Mouse (Mus musculus): Measurements from ENCODE around the gene Mcf2l.

Mcf2l gene

DNA sequence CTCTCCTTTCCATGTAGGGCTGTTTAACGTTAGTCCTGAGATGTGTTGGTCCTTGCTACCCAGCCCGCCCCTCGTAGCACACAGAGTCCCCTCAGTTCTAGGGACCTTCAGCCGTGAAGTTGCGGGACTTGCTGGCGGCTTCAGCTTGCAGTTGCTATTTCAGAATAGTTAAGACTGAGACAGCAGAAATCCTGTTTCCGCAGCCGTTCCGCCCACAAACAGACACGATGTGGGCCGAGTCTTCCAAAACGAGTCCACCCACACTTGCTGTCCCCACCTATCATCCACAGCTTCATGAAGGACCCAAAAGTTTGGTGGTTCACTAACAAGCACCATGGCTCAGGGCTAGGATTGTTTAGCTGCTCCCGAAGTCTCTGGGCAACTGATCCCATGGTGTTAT, 111.7 kb downstream of the Mcf2l start:
- no peak for DNase-seq (ENCODE audit: low read depth in 1 of 2, low spot score in 2 of 2)

DNA sequence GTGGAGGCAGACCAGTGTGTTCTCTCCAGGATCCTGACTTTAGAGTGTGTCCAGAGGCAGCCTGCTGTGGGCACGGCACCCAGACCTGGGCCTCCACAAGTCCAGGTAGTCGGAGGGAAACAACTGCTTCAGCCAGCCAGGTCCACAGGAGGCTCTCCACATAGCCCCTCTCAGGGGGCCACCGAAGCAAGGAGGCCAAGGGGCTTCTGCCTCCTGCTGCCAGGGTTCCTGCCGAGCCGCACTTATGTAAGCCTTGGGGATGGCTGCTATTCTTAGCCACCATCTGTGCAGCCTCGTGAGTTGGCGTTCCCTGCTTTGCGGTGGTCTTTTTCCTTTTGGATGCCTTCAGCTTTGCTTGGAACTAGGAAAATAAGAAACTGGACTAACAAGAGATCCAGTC, 114.0 kb downstream of the Mcf2l start:
- DNase-seq (ENCODE audit: low read depth in 1 of 2, low spot score in 2 of 2), result no peak

DNA sequence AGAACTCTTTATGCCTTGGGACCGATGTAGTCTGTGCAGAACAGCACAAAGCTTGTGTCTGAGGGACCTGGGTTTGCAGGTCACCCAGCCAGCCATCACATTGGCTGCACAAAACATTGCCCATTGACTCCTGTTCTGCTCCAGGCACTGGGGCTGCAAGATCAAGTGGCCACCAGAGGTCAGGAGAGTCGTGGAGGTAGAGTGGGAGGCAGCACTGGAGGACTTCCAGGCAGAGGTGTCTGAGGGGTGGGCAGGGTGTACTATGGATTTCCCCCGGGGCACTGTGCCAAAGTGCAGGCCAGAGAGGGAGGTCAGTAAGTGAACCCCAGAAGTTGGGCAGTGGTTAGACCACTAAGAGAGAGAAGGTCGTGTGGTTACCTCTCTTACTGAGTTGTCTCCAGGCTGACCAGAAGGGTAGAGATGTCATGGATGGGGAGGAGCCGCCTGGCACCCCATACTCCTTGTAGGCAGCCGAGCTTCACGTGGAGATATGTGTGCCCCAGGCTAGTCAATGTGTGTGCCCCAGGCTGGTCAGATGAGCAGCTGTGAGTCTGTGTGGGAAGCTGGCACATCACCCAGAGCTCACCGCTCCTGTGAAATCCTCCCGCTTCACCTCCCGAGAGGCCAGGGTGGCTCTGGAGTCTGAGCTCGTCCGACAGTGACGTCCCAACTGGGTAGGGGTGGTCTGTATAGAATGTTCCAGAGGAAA, 115.3 kb downstream of the Mcf2l start:
- DNase-seq (ENCODE audit: low read depth in 1 of 2, low spot score in 2 of 2), result no peak

DNA sequence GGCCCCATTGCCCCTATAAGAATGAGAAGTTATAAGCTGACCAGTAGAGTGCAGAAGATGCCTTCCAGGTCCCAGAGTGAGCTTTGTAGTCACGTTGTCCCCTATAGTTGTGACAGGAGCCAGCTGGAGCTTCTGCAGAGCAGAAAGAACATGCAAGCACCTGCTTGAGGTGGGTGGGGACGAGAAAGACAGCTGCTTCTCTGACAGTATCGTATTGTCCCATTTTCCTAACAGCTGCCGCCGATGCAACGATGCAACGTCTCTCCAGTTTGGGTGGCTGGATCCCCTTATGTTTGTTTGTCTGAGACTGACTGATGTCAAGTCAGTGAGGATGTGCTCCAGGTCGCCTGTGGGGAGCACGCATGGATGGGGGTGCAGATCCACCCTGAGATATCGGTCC, 117.8 kb downstream of the Mcf2l start:
- DNase-seq (ENCODE audit: low read depth in 1 of 2, low spot score in 2 of 2), result no peak

DNA sequence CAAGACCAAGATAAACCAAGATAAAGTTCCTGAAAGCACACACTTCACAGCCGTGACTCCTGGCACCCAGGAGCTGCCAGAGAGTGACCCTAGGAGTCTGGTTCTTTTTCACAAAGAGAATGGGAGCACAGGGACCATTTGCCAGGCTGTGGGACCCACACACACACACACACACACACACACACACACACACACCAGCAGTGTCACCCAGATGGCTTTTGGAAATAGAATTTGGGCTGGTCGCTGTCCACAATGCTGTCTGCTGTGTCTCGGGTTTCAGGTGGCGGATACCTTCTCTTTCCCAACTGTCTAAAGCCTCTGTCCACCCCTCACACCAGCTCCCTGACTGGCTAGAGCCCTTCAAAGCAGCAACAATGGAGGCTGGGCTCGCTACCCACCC, 120.9 kb downstream of the Mcf2l start:
- DNase-seq (ENCODE audit: low read depth in 1 of 2, low spot score in 2 of 2), result no peak

DNA sequence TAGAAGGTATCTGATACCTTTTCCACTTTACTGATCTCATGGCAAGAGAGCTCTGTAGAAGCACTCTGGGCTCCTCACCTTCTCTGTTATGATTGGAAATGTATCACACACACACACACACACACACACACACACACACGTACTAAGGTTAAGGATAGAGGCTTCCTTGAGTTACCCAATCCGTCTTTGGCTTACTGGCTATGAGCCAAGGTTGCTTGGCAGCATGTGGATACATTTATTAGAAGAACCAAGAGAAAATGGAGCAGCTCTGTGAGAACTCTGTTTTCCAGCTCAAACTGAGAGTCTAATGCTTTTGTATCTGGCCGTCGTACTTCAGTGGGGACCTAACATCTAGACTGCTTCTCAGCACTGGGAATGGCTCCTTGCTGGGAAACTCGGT, 121.9 kb downstream of the Mcf2l start:
- DNase-seq (ENCODE audit: low read depth in 1 of 2, low spot score in 2 of 2), result no peak

DNA sequence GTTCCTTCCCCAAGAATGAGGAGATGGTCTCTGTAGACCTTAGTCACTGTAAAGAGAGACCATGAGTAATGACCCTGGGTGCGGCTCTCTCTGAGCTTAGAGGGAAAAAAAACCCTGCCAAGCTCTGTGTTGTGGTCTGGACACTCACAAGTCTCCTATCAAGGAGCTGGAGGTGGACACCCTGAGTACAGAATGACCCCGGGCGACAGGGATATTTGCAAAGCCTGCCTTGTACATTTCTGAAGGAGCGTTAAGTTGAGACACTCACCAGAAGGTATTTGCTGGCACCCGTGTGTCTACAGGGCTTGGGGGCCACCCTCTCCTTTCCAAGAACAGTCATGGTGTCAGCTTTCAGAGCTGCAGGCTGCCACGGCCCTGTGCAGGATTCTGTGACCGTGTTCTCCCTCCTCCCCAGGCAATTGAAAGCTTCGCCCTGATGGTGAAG, 123.2 kb downstream of the Mcf2l start:
- DNase-seq (ENCODE audit: low read depth in 1 of 2, low spot score in 2 of 2), result no peak

DNA sequence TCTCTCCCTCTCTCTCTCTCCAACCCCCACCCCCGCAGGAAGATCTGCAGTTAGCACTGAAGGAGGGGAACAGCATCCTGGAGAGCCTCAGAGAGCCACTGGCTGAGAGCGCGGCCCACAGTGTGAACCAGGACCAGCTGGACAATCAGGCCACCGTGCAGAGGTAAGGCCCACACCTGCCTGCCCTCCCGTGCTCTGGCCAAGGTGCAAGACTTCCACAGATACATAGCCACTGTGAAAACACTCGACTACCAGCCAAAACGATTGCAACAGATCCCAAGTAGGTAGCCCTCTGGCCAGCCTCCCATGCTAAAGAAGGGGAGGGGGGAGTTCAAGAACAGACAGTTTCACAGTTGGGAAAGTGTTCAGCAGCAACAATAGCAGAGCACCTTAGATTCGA, 124.7 kb downstream of the Mcf2l start:
- DNase-seq (ENCODE audit: low read depth in 1 of 2, low spot score in 2 of 2), result no peak

DNA sequence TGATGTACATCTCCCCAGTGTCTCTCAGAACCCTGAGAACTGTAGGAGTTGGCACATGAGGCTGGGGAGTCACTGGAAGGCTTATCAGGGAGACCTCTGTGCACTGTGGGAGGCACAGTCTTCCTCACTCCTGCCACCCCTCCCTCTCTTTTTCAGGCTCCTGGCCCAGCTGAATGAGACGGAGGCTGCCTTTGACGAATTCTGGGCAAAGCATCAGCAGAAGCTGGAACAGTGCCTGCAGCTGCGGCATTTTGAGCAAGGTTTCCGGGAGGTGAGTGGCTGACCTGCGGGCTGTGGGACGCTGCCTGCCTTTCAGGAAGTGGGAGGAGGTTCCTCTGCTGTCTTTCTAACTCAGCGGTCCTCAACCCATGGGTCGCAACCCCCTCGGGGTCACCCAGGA, 126.2 kb downstream of the Mcf2l start:
- DNase-seq (ENCODE audit: low read depth in 1 of 2, low spot score in 2 of 2), result no peak

DNA sequence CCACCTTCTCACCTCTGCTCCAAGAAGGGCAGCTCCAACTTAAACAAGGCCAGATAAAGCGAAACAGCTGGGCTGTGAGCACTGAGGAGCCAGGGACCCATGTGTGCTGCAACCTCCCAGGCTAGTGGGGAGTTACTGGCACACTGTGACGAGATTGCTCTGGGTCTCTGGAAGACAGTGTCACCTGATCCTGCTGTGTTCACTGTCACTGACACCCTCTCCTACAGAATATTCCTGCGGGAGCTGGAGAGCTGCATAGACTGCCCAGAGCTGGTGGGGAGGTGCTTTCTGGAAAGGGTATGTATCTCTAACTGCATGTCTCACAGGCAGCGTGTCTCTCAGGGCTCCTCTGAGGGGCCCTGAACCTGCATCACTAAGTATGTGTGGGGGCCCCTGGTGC, 133.9 kb downstream of the Mcf2l start:
- no peak for DNase-seq (ENCODE audit: low read depth in 1 of 2, low spot score in 2 of 2)

DNA sequence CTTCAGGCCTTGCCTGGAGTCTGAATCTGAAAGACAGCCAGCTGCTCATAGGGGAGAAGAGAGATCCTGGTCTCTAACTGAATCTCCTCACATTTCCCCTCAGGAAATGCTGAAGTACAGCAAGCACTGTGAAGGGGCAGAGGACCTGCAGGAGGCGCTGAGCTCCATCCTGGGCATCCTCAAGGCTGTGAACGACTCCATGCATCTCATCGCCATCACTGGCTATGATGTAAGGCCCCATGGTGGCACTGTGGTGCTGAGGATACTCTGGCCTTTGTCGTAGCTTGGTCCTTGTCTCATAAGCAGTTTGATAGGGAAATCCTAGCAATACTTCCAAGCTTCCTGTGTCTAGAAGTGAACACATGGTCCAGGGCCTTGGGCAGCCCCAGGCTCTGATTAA, 136.7 kb downstream of the Mcf2l start:
- peak in 1 of 2 experiments; percentile 51 for DNase-seq (ENCODE audit: low read depth in 1 of 2, low spot score in 2 of 2)

DNA sequence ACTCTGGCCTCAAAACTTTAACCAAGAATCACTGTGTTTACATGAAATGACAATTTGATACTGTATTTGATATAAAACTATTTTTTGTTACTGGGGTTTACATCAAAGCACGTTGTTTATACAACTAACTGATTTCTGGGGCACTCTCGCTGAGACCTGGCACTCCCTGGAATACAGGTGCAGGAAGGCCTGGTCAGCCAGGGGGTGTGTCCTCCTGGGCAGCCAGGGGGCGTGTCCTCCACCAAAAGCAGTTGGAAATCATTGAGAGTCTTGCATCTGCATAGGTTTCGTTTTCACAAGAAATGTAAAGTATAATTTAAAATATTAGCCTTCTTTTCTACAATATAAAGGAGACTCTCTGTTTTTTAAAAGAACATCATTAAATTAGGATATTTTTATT, 146.0 kb downstream of the Mcf2l start:
- DNase-seq (ENCODE audit: low read depth in 1 of 2, low spot score in 2 of 2), result no peak

DNA sequence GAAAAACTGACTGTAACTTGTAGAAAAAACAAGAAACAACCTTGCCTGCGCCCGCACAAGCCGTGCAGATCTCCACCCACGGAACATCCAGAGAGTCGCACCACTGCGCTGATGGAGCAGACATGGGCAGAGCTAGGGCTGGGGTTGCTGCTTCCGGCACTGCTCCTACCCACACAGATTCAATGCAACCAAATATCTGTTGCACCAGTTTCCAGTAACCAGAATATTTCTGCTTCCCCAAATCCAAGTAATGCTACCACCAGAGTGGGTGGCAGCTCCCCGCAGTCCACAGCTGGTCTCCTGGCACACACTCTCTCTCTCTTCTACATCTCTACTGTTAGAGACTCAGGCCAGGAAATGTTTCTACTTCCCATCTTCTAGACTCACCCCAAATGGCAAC, 148.2 kb downstream of the Mcf2l start:
- peak in 1 of 2 experiments; percentile 42 for DNase-seq (ENCODE audit: low read depth in 1 of 2, low spot score in 2 of 2)

DNA sequence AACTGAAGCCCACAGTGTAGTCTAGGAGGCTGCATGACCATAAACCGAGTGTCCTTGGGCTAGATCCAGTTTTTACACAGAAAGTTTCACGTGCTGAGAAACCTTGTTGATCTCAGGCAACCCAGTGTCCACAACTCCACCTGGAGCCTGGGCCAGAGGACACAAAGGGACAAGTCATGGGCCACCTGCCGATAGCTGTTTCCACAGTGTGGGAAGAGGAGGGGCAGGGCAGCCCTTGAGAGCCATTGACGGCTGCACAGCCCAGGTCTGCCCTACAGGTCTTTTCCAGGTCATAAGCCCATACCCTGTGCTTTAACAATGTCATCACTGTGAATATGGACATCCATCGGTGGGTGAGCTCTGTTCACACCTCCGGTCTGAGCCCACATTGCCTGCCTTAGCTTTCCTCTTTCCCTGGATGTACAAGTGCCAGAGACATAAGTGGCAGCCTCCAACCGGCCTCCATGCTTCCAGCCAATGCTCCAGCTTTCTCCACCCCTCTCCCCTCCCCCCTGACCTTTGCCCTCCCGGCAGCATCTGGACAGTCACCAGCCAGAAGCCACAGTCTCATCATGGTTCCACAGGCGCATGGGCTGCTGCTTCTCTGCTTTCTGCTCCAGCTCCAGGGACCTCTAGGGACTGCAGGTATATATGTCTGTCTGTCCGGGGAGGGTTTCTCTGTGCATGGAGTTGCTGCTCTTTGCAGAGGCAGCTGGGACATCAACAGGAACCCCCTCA, 152.1 kb downstream of the Mcf2l start, which contains the start of gene F7:
F7 (plus strand) TSS at position 548 of the 738 bp plus-strand sequence.
- no peak for DNase-seq (ENCODE audit: low read depth in 1 of 2, low spot score in 2 of 2)

DNA sequence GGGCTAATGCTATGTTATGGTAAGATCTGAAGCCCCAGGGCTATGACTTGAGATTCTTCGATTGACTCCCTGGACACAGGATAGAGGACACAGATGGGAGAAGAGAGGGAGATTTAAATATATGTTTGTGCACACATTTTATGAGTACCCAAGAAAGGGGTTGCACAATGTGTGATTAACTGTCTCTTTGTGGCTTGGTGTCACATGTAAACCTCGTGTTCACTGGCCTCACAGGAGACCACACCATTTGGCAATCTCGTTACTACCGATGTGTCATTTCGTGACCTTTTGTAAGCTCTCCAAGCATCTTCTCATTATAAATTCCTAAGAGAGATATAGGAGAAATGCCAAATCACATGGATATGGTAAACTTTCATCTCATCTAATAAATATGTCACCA, 154.0 kb downstream of the Mcf2l start:
- DNase-seq (ENCODE audit: low read depth in 1 of 2, low spot score in 2 of 2), result peak; percentile 34 to 71

DNA sequence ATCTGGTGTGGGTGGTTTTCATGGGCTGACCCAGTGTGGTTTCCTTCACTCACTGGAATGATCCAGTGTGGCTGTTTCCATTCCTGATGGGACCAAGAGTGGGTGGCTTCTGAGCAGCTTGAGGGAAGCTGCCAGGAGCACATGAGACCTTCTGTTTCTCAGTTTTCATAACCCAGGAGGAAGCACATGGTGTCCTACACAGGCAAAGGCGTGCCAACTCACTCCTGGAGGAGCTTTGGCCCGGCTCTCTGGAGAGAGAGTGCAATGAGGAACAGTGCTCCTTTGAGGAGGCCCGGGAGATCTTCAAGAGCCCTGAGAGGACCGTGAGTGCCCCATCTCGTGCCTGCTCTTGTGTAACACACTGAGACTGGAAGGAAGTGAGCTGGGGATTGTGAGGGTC, 154.9 kb downstream of the Mcf2l start:
- DNase-seq (ENCODE audit: low read depth in 1 of 2, low spot score in 2 of 2), result peak; percentile 76 to 90

DNA sequence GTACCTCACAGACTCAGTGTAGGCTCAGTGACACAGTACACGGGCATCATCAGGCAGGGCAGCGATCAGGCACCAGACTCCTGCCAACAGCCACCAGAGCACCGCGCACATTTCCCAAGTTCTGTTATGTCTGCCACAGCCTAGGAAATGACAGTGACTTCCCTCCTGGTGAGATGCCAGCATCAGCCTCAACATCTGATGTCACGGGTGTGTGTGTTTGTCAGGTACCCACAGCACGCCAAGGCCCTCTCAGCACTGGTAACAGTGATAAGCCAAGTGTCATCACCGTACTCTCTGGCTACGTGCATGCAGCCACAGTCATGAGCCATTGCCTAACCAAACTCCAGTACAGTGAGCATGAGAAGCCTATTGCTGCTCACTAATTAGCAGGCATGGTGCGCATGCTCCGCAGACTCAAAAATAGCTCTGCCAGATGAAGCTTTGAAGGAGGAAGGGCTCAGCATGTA, 162.8 kb downstream of the Mcf2l start:
- peak; percentile 24 to 47 for DNase-seq (ENCODE audit: low read depth in 1 of 2, low spot score in 2 of 2)

DNA sequence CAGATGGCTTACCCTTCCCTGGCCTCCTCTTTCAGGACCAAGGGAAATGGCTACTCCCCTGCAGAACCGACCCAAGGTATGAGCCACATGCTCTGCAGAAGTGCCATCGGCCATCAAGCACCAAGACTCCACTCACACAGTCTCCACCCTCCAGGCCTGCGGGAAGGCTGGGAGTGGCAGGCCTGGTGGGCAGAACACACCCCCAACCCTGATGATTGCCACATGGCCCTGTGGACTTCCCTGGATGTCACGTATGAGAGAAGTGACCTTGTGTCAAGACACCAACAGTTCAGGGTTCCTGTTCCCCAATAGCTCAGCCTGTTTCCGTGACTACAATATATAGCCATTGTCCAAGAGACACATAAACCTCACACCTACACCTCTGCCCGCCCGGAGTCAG, 163.4 kb downstream of the Mcf2l start, which contains the start of gene F10:
F10 (plus strand) TSS at position 294 of the 400 bp plus-strand sequence.
- peak; percentile 75 to 79 for DNase-seq (ENCODE audit: low read depth in 1 of 2, low spot score in 2 of 2)

DNA sequence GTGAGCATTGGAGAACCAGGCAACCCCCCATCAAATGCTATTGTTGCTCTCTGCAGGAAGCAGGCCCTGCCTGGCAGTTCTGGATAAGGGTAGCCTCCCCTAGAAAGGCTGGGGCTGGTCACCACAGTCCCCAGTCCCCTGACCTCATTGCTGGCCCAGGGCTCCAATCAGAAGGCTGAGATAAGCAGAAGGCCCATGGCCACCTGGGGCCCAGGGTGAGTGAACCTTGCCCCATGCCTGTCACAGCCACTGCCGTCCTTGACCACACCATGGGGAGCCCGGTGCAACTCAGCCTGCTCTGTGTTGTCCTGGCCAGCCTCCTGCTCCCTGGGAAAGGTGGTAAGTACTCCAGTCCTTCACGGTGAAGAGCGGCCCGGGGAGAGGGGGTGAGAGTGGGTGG, 164.0 kb downstream of the Mcf2l start:
- no peak for DNase-seq (ENCODE audit: low read depth in 1 of 2, low spot score in 2 of 2)

DNA sequence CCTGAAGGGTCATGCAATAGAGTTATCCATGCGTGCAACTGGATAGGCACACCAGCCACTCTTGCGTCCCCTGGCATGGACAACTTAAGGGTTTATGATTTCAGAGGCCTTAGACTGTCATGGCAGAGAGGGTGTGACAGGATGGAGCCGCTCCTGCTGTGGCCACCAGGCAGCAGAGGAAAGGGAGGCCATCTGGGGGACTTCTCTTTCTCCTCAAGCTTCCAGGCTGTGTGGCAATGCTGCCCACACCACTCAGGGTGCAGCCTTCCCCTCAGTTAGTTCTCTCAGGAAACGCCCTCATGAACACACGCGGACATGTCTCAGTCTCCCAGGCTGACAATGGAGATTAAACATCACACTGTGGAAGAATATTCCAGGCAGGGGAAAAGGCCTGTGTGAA, 165.4 kb downstream of the Mcf2l start:
- peak; percentile 60 to 65 for DNase-seq (ENCODE audit: low read depth in 1 of 2, low spot score in 2 of 2)

DNA sequence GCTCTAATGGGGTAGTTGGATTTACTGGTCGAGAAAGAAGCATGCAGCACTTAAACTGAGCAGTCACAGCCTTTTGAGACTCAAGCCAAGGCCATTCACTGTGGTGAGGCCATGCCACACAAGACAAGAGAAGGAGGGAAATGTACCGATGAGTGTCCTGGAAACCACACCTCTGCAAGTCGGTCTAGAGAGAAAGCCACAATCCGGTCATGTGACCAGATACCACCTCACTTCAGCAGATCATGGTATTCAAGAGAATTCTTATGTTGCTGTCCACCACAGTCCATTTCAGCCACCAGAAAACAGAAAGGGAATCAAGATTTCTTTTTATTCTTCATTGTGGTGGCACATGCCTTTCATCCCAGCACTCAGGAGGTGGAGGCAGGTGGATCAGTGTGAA, 167.9 kb downstream of the Mcf2l start:
- DNase-seq (ENCODE audit: low read depth in 1 of 2, low spot score in 2 of 2), result no peak

DNA sequence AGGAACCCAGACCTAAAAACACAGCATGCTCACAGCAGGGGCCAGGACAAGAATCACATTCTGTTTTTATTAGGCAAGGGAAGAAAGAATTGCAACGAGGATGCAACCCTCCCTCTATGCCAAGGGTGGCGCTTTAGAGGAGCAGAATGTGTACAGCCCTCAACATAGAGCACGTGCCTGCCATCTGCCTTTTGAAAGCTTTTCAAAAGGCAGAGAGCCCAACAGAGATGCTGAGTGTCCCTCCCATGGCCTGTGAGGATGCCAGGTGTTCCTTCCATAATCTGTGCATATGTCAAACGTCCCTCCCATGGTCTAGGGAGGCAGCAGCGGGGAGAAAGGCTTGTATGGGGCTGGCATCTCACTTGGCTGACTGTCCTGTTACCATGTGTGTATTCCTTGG, 174.0 kb downstream of the Mcf2l start:
- DNase-seq (ENCODE audit: low read depth in 1 of 2, low spot score in 2 of 2), result no peak

Data from monocyte, adult 2 months (primary cell).